Mouse (Mus musculus) ES-E14 (cell line): ENCODE data around the gene Lyrm1.

Experiments used
- CHD2 ChIP-seq: IDR thresholded peaks from 2 replicates; pipeline ENCODE4 v1.6.1; 2014; ENCODE audit warnings: mild to moderate bottlenecking, low read depth, low read length, inconsistent platforms
- HCFC1 ChIP-seq: IDR thresholded peaks from 2 replicates; pipeline ENCODE4 v1.6.1; 2012; ENCODE audit warnings: low read length, inconsistent platforms, borderline replicate concordance; ENCODE audit not compliant: insufficient read depth
- MAFK ChIP-seq: IDR thresholded peaks from 2 replicates; pipeline ENCODE4 v1.6.1; 2014; ENCODE audit warnings: mild to moderate bottlenecking, low read depth, low read length, inconsistent platforms; ENCODE audit not compliant: insufficient read depth
- ZC3H11A ChIP-seq: IDR thresholded peaks from 2 replicates; pipeline ENCODE4 v1.6.1; 2012; ENCODE audit warnings: low read depth, mild to moderate bottlenecking, inconsistent platforms, low read length, borderline replicate concordance
- ZNF384 ChIP-seq: IDR thresholded peaks from 2 replicates; pipeline ENCODE4 v1.6.1; 2012; ENCODE audit warnings: low read depth, low read length, inconsistent platforms

DNA sequence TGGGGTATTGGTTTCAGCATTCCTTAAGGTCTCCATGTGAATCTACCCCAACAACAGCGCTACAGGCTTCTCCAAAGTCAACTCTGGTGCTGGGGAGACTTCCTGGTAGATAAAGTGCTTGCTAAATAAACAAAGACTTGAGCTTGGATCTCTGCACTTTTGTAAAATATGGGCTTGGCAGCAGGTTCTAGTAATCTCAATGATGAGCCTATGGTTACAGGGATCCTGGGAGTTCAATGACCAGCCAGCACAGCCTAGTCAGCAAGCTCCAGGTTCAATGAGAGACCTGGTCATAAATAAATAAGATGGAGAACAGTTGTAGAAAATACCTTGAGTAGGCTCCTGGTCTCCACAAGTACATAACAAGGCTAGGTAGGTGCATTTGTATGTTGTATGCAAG lies 58.4 kb downstream of the Lyrm1 start:
- TF ChIP-seq ZC3H11A, result no peak
- no peak for TF ChIP-seq HCFC1
- no peak for TF ChIP-seq ZNF384
- no peak for TF ChIP-seq CHD2
- TF ChIP-seq MAFK, result no peak
